Mouse (Mus musculus) stomach, embryonic 15.5 days (tissue): ENCODE data around the gene Chek2. TPM values are rescaled to one million over a fixed set of nuclear protein-coding genes. Genes with fewer than 3 reads are reported as not detected.
"Not testable (repeated sequence)": the region's sequence is repeated elsewhere in the genome, so short reads cannot be mapped to it uniquely, and the experiment has no call there.

Experiments used
- ATAC-seq: fragments of 200-750 bp; cut with Nextera tagmentation; 2 replicates; pipeline ENCODE4 v1.8.0; 2017; ENCODE audit warnings: low read depth, moderate number of reproducible peaks, moderate TSS enrichment; ENCODE audit not compliant: insufficient read depth, low FRiP score
- H3K27ac ChIP-seq: fragments of 300-500 bp; sonication (generic); 2 replicates; pipeline ENCODE4 v1.5.1; 2015; ENCODE audit warnings: mild to moderate bottlenecking, inconsistent platforms
- H3K27me3 ChIP-seq: fragments of 300-500 bp; sonication (generic); replicated peaks from 2 replicates; pipeline ENCODE4 v1.6.1; 2015; ENCODE audit warnings: inconsistent platforms
- H3K36me3 ChIP-seq: fragments of 300-500 bp; sonication (generic); 2 replicates; pipeline ENCODE4 v1.6.1; 2015; ENCODE audit warnings: inconsistent platforms
- H3K4me1 ChIP-seq: fragments of 300-500 bp; sonication (generic); 2 replicates; pipeline ENCODE4 v1.6.1; 2015; ENCODE audit warnings: inconsistent platforms
- H3K4me2 ChIP-seq: fragments of 300-500 bp; sonication (generic); 2 replicates; pipeline ENCODE4 v1.6.1; 2015; ENCODE audit warnings: mild to moderate bottlenecking, inconsistent platforms
- H3K4me3 ChIP-seq: fragments of 300-500 bp; sonication (generic); replicated peaks from 2 replicates; pipeline ENCODE4 v1.5.1; 2015; ENCODE audit warnings: inconsistent platforms
- H3K9ac ChIP-seq: fragments of 300-500 bp; sonication (generic); 2 replicates; pipeline ENCODE4 v1.6.1; 2015; ENCODE audit warnings: inconsistent platforms
- H3K9me3 ChIP-seq: fragments of 300-500 bp; sonication (generic); 2 replicates; pipeline ENCODE4 v1.6.1; 2016; ENCODE audit warnings: inconsistent platforms
- WGBS: fragments of 180-500 bp; shearing (Covaris S2); methylation state at CpG from one replicate; pipeline ENCODE4 v1.1.7; 2015; 5-methylcytosine and 5-hydroxymethylcytosine counted together
- polyA plus RNA-seq: library from polyadenylated mRNA; unstranded; fragments of >200 nt; fragmentation: Nextera tagmentation; extraction: Ambion mirVana; gene quantifications from 2 replicates; pipeline ENCODE4 v1.2.1, GENCODE M21; 2015

Chek2 gene
- polyA plus RNA-seq, 1 experiment from 2014 or later, result 31.7 TPM

- peak overlapping the region; percentile 94 for H3K4me2 ChIP-seq
- H3K36me3 ChIP-seq, result peaks cover 5% of the 10 kb centered on the region; the same call in 1 of the 2 replicates
- H3K27me3 ChIP-seq, result no peaks in the 10 kb centered on the region
- ATAC-seq, result no peak
- H3K27ac ChIP-seq, result peak overlapping the region; percentile 85
- WGBS, result under 1% methylated on average over 27 of the region's 27 CpGs
- no peaks in the 10 kb centered on the region for H3K9me3 ChIP-seq
- H3K9ac ChIP-seq, result peak overlapping the region; percentile 98
- peaks cover 31% of the 10 kb centered on the region for H3K4me1 ChIP-seq
- peak overlapping the region; percentile 85 for H3K4me3 ChIP-seq
These were observed 30.7 kb upstream of the Chek2 start for GRCm38 (mm10) chr5:110808821-110809666.

GRCm38 (mm10) chr5:110809667-110810325 lies 30.0 kb upstream of the Chek2 start, which contains the start of gene Ulk1:
TSS of gene Ulk1 (minus strand) at chr5:110810097.
- Histone ChIP-seq H3K4me2 (peak within 1 kb of the TSS; percentile 94), H3K9ac (peak within 1 kb of the TSS; percentile 98), H3K27me3 (no peaks in the 10 kb centered on the region), H3K36me3 (peaks cover 5% of the 10 kb centered on the region; the same call in 1 of the 2 replicates), H3K4me1 (peaks cover 25% of the 10 kb centered on the region), H3K9me3 (no peaks in the 10 kb centered on the region), H3K27ac (peak within 1 kb of the TSS; percentile 85), H3K4me3 (peak within 1 kb of the TSS; percentile 85)
- 0% methylated on average over 75 of the region's 80 CpGs for WGBS
- ATAC-seq, result peak; percentile 95

- no peak overlapping the region for H3K4me2 ChIP-seq
- H3K27ac ChIP-seq, result no peak overlapping the region
- no peaks in the 10 kb centered on the region for H3K9me3 ChIP-seq
- ATAC-seq, result no peak
- no peaks in the 10 kb centered on the region for H3K4me1 ChIP-seq
- H3K9ac ChIP-seq, result no peak overlapping the region
- H3K36me3 ChIP-seq, result no peaks in the 10 kb centered on the region; the same call in 1 of the 2 replicates
- H3K4me3 ChIP-seq, result no peak overlapping the region
- no peaks in the 10 kb centered on the region for H3K27me3 ChIP-seq
- 68% methylated on average over 4 of the region's 4 CpGs for WGBS
These were observed 15.4 kb upstream of the Chek2 start for GRCm38 (mm10) chr5:110824421-110824820.

- H3K9me3 ChIP-seq, result no peaks in the 10 kb centered on the region
- WGBS, result 69% methylated on average over 8 of the region's 8 CpGs
- H3K4me1 ChIP-seq, result no peaks in the 10 kb centered on the region
- peak; percentile 34; the same call in 1 of the 2 replicates for ATAC-seq
- no peak overlapping the region for H3K4me3 ChIP-seq
- H3K36me3 ChIP-seq, result no peaks in the 10 kb centered on the region; the same call in 1 of the 2 replicates
- H3K9ac ChIP-seq, result no peak overlapping the region
- H3K27ac ChIP-seq, result peak overlapping the region; percentile 49; the same call in 1 of the 2 replicates
- no peaks in the 10 kb centered on the region for H3K27me3 ChIP-seq
- no peak overlapping the region for H3K4me2 ChIP-seq
These were observed 12.8 kb upstream of the Chek2 start for GRCm38 (mm10) chr5:110826781-110827495.

- Histone ChIP-seq H3K27me3 (no peaks in the 10 kb centered on the region), H3K4me1 (no peaks in the 10 kb centered on the region), H3K4me2 (no peak overlapping the region), H3K4me3 (no peak overlapping the region), H3K9ac (no peak overlapping the region), H3K27ac (peak overlapping the region; percentile 59; the same call in 1 of the 2 replicates), H3K36me3 (no peaks in the 10 kb centered on the region; the same call in 1 of the 2 replicates), H3K9me3 (no peaks in the 10 kb centered on the region)
- no peak for ATAC-seq
- WGBS, result 71% methylated on average over 5 of the region's 5 CpGs
These were observed 12.2 kb upstream of the Chek2 start for GRCm38 (mm10) chr5:110827576-110827975.

GRCm38 (mm10) chr5:110831036-110831720 lies 8.6 kb upstream of the Chek2 start:
- ATAC-seq, result no peak

GRCm38 (mm10) chr5:110835959-110836358 lies 3.8 kb upstream of the Chek2 start:
- ATAC-seq, result peak; percentile 56; the same call in 1 of the 2 replicates

More at GRCm38 (mm10) chr5:110831036-110831720, 8.6 kb upstream of the Chek2 start:
- H3K4me3 ChIP-seq, result no peak overlapping the region
- no peaks in the 10 kb centered on the region; the same call in 1 of the 2 replicates for H3K36me3 ChIP-seq
- no peak overlapping the region for H3K27ac ChIP-seq
- 89% methylated on average over 5 of the region's 5 CpGs for WGBS
- H3K27me3 ChIP-seq, result no peaks in the 10 kb centered on the region
- H3K9me3 ChIP-seq, result no peaks in the 10 kb centered on the region
- no peak overlapping the region for H3K9ac ChIP-seq
- H3K4me2 ChIP-seq, result no peak overlapping the region
- H3K4me1 ChIP-seq, result no peaks in the 10 kb centered on the region; the same call in 1 of the 2 replicates

GRCm38 (mm10) chr5:110838016-110838415 lies 1.8 kb upstream of the Chek2 start:
- H3K36me3 ChIP-seq, H3K9ac ChIP-seq, H3K27ac ChIP-seq, H3K9me3 ChIP-seq, H3K27me3 ChIP-seq, H3K4me3 ChIP-seq, ATAC-seq, H3K4me2 ChIP-seq: not testable (repeated sequence)
- peaks cover 14% of the 10 kb centered on the region for H3K4me1 ChIP-seq
- 81% methylated on average over 5 of the region's 5 CpGs for WGBS

More at GRCm38 (mm10) chr5:110835959-110836358, 3.8 kb upstream of the Chek2 start:
- Histone ChIP-seq H3K4me1 (peaks cover 14% of the 10 kb centered on the region), H3K9ac (no peak overlapping the region), H3K4me2 (no peak overlapping the region), H3K9me3 (no peaks in the 10 kb centered on the region), H3K27me3 (no peaks in the 10 kb centered on the region), H3K4me3 (no peak overlapping the region), H3K27ac (no peak overlapping the region), H3K36me3 (no peaks in the 10 kb centered on the region)
- WGBS, result 23% methylated on average over 3 of the region's 3 CpGs

- peaks cover 14% of the 10 kb centered on the region for H3K4me1 ChIP-seq
- ATAC-seq, result no peak; the same call in 1 of the 2 replicates
These were observed 621 bp upstream of the Chek2 start for GRCm38 (mm10) chr5:110839038-110839677.

GRCm38 (mm10) chr5:110840465-110840864 lies 686 bp downstream of the Chek2 start:
- H3K4me1 ChIP-seq, result peaks cover 14% of the 10 kb centered on the region
- peaks cover 12% of the 10 kb centered on the region; the same call in 1 of the 2 replicates for H3K36me3 ChIP-seq
- 7% methylated on average over 4 of the region's 4 CpGs for WGBS
- H3K4me3 ChIP-seq, result peak overlapping the region; percentile 89
- H3K4me2 ChIP-seq, result peak overlapping the region; percentile 73
- H3K27me3 ChIP-seq, result no peaks in the 10 kb centered on the region
- ATAC-seq, result no peak
- H3K27ac ChIP-seq, result peak overlapping the region; percentile 90
- H3K9me3 ChIP-seq, result no peaks in the 10 kb centered on the region
- peak overlapping the region; percentile 45 for H3K9ac ChIP-seq

More at GRCm38 (mm10) chr5:110839038-110839677, 621 bp upstream of the Chek2 start:
- H3K4me3 ChIP-seq, result peak overlapping the region; percentile 89
- H3K27me3 ChIP-seq, result no peaks in the 10 kb centered on the region
- peak overlapping the region; percentile 83 for H3K27ac ChIP-seq
- H3K36me3 ChIP-seq, result 0 out of 2 replicates have a peak, but pooled peaks cover 6% of the 10 kb centered on the region
- H3K4me2 ChIP-seq, result peak overlapping the region; percentile 87
- WGBS, result 5% methylated on average over 28 of the region's 28 CpGs
- no peaks in the 10 kb centered on the region for H3K9me3 ChIP-seq
- H3K9ac ChIP-seq, result peak overlapping the region; percentile 77
